Mouse (Mus musculus): ENCODE measurements at regions not wholly inside any gene's neighbourhood (a gene's known extent, or its start where the extent isn't known, plus 50 kb on each side); places are given as distances from the start of the nearest gene placed in this dataset.

GRCm38 (mm10) chr1:63977956-63978355 lies 144.1 kb downstream of the Klf7 start:
- peak; percentile 36 to 49 for DNase-seq

DNA sequence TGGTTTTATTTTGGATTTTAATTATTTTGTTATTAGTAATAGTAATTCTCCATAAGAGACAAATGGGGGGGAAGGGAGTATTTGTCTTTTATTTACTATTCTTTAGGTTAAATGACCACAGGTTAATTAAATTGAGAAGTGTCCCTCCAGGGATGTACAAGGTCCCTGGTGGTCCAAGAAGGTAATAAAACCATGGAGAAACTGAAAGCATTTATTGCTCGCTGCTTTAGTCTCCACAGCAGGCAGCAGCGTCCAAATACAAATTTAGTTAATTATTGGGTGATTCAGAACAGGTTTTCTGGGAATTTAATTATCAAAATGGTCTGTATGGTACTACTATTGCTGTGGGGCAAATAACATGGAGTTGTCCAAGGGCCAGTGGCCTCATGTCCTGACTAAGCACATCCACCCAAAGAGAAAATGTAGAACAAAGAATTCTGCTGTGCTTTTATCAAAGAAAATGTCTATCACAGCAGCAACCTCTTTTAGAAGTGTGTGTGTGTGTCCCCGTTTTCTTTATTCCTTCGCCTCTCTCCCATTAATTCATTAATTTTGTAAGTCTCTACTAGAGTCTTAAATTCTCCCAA lies 144.7 kb downstream of the Klf7 start:
- no peak for DNase-seq

DNA sequence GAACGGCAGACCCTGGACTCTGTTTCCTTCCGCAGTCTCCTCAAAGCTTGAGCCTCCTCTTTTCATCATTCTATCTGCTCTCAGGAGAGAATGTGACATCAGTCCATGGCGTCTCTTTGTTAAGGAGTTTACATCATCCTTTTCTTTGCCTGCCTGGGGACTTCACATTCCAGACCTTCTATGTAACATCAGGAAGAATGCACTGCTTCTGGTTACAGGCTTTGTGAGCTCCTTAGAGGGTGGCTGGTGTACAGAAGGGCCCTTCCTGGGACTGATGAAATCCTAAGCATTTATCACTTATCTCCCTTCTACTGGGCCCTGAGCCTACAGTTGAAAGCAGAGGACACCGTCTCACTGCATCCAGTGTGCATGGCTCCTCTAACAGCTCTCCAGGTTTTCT lies 145.2 kb downstream of the Klf7 start:
- no peak for DNase-seq

- peak; percentile 25 to 40 for DNase-seq
Measured at GRCm38 (mm10) chr1:63967849-63968248, 154.2 kb downstream of the Klf7 start.

DNA sequence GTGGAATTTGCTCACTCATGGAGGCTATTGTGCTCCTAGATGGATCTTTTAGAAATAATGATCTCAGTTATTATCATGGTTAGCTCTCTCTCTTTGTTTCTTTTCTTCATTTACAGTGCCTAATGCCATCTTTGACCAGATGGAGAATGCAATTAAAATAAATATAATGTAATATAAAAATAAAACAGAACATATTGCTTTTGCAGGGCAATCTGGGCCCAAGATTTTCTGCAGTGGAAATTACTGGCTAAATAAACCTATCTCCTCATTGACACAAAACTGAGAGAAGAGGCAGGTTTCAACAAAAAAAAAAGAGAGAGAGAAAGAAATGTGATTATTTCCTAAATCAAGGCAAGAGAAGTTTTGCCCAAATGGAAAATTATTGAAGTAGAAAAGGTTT lies 156.6 kb downstream of the Klf7 start:
- no peak for DNase-seq

- no peak for DNase-seq
Measured at GRCm38 (mm10) chr1:63964519-63964918, 157.6 kb downstream of the Klf7 start.

DNA sequence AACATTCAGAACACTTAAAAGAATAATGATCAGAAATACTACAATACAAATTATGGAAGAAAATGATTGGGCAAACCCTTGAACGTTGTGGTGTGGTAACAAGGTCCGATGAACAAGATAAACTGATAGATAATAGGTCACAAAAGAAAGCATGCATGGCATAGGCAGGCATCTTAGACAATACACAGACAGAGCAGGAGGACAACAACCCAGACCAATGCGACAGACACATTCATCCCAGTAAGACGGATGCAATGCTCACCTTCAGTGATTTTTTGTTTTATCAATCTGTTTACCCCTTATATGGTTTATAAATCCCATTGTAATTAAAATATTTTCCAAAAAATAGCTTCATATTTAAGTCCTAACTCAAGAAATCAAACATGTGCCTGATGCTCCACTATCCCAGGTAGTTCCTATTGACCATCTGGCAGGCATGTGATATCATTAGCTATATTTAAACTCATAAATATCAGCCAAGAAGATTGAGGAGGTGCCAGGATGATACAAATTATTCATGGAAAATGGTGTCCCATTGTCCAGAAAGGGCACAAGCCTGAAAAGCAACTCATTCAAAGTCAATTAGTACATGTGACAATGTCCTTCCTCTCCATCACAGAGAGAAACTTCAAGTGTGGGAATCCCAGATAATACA lies 166.3 kb downstream of the Klf7 start:
- no peak for DNase-seq

DNA sequence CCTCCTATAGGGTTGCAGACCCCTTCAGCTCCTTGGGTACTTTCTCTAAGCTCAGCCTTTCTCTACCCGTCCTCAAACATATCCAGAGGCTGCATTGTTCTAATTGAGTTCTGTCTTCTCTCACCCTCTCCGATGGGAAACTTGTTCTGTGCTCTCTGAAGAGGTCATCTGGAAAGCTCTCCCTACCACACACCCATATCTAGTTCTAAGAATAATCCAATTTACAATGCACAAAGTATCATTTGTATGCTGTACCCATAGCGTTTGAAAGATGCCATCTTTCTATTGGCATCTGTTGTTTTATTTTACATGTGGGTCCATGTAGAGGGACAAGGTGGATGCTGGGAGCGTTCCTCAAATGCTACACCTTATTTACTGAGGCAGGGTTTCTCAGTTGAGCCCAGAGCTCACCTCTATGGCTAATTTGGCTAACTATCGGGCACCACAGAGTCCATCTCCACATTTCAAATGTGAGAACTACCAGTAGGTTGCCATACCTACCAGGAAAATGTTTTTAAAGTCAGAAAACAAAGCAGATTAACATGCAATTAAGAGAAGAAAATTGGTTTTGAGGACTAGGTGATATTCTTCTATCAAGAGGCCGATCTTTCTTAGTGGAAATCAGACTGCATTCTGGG lies 167.1 kb downstream of the Klf7 start:
- no peak for DNase-seq

GRCm38 (mm10) chr1:63954172-63954571 lies 167.9 kb downstream of the Klf7 start:
- peak in 1 of 2 experiments; percentile 8 for DNase-seq

GRCm38 (mm10) chr1:63953229-63953883 lies 168.7 kb downstream of the Klf7 start:
- DNase-seq, result peak; percentile 56 to 68

- DNase-seq, result peak in 1 of 2 experiments; percentile 9
Measured at GRCm38 (mm10) chr1:63951663-63952062, 170.4 kb downstream of the Klf7 start.

- no peak for DNase-seq
Measured at GRCm38 (mm10) chr1:63947278-63947677, 174.8 kb downstream of the Klf7 start.

DNA sequence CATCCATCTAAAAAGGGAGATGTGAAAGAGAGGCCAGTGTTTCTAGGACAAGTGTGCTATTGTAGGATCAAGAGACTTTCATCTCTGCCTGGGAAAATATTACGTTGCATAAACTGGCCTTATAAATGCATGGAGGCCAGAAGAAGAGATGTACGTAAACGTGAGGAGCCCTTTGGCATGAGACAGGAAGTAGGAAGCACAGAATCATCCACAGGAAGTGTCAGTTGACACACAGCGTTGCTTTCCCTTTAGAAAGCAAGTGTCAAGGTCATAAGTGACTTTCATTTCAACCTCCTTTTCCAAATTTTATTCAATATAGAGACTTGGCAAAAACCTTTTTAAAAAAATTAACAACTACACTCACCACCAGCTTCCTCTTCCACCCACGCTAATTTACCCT lies 175.2 kb downstream of the Klf7 start:
- DNase-seq, result no peak

DNA sequence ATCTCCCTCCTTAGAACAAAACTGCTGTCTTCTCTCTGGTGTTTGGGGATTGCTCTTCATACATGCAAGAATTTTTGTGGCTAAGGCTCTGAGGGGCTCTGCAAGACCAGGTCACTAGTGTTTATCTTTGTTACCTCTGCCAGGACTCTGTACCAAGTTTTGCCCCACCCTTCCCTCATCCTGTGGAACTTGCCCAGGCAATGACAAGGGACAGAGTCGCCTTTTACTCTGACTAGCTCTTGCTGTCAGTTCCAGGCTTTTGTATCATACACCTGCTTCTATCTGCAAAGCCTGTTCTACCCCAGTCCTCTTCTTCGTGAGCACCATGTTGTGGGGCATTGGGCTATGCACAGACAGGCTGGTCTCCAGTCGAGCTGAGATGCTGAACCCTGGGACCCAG lies 175.7 kb upstream of the 4933402D24Rik start:
- DNase-seq, result no peak

- DNase-seq, result no peak
Measured at GRCm38 (mm10) chr1:63938416-63938815, 169.3 kb upstream of the 4933402D24Rik start.

- DNase-seq, result no peak
Measured at GRCm38 (mm10) chr1:63937480-63937879, 168.4 kb upstream of the 4933402D24Rik start.

GRCm38 (mm10) chr1:63934570-63935280 lies 165.7 kb upstream of the 4933402D24Rik start:
- no peak for DNase-seq

GRCm38 (mm10) chr1:63932484-63932883 lies 163.4 kb upstream of the 4933402D24Rik start:
- DNase-seq, result peak; percentile 21 to 23

GRCm38 (mm10) chr1:63929362-63930125 lies 160.5 kb upstream of the 4933402D24Rik start:
- peak in 1 of 2 experiments; percentile 15 for DNase-seq

DNA sequence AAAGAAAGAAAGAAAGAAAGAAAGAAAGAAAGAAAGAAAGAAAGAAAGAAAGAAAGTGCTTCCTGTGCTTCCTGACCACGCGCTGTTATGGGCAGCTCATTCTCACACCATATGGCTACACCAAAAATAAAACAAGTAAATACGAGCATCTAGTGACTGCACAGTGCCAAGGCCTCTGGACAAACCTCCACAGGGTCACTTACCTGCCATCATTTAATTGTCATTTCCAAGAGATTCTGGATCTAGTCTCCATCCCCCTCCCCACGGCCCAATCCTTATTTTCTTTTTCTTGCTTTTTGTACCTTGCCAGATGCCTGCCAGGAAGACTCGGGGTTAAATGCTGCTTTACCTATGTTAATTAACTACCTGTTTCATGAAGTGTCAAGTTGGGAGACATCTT lies 159.8 kb upstream of the 4933402D24Rik start:
- DNase-seq, result no peak

GRCm38 (mm10) chr1:63928361-63928760 lies 159.3 kb upstream of the 4933402D24Rik start:
- peak in 1 of 2 experiments; percentile 13 for DNase-seq

Data from adrenal gland, postnatal 36 days (tissue).